Mouse (Mus musculus) cerebellum, adult 2 months (tissue): ENCODE data around the gene Tnfsf4. TPM values are rescaled to one million over a fixed set of nuclear protein-coding genes. Genes with fewer than 3 reads are reported as not detected.
A peak's percentile ranks its signal among the peaks of the same experiment; 100 is the strongest.

Source experiments
- DNase-seq, 2 experiments: peaks; one replicate each; pipeline ENCODE4 v3.0.0; 2021
- H3K27ac ChIP-seq: fragments of 200-500 bp; 2 replicates; pipeline ENCODE4 v1.5.1; 2012; ENCODE audit warnings: low read length, control low read depth, inconsistent platforms; ENCODE audit not compliant: insufficient read depth
- H3K27me3 ChIP-seq: fragments of 200-500 bp; 2 replicates; pipeline ENCODE4 v1.6.1; 2012; ENCODE audit warnings: inconsistent platforms, mild to moderate bottlenecking, low read length, moderate library complexity; ENCODE audit not compliant: control insufficient read depth, insufficient read depth
- H3K4me1 ChIP-seq: fragments of 200-500 bp; 2 replicates; pipeline ENCODE4 v1.6.1; 2011; ENCODE audit warnings: low read length; ENCODE audit not compliant: control insufficient read depth, insufficient read depth
- H3K4me3 ChIP-seq: fragments of 200-500 bp; replicated peaks from 2 replicates; pipeline ENCODE3; 2011; ENCODE audit warnings: mild to moderate bottlenecking, low read depth, low read length, control low read depth; ENCODE audit not compliant: insufficient read depth
- CTCF ChIP-seq: fragments of 200-500 bp; IDR thresholded peaks from 2 replicates; pipeline ENCODE4 v1.5.1; 2011; ENCODE audit warnings: low read depth, mild to moderate bottlenecking, control low read depth, low read length, moderate library complexity, borderline replicate concordance; ENCODE audit not compliant: insufficient read depth
- POLR2A ChIP-seq: fragments of 200-500 bp; IDR thresholded peaks from 2 replicates; pipeline ENCODE4 v1.6.1; 2011; ENCODE audit warnings: low read length, control low read depth, borderline replicate concordance; ENCODE audit not compliant: insufficient read depth
- WGBS: fragments of 180-500 bp; shearing (Covaris S2); methylation state at CpG from one replicate; pipeline ENCODE4 v1.1.7; 2018; 5-methylcytosine and 5-hydroxymethylcytosine counted together
- polyA plus RNA-seq: library from polyadenylated mRNA; depleted of rRNA; stranded (reverse); fragments of >200 nt; gene quantifications from 2 replicates; pipeline ENCODE4 v1.2.3, GENCODE M21; 2012; rRNA removed

Tnfsf4 gene
- not detected in 2 replicates for polyA plus RNA-seq

GRCm38 (mm10) chr1:161394931-161395459 lies at the start of gene Tnfsf4:
Gene Tnfsf4, plus strand, starts transcription at chr1:161395409.
- WGBS, result 75% methylated on average over 6 of the region's 6 CpGs
- H3K27ac ChIP-seq, result no peak within 1 kb of the TSS
- no peak for DNase-seq
- no peaks in the 10 kb centered on the region for H3K27me3 ChIP-seq
- no peak within 1 kb of the TSS for H3K4me3 ChIP-seq
- TF ChIP-seq CTCF (no peak), POLR2A (no peak)
- no peaks in the 10 kb centered on the region for H3K4me1 ChIP-seq

- H3K4me1 ChIP-seq, result no peaks in the 10 kb centered on the region
- no peak for DNase-seq
- H3K4me3 ChIP-seq, result no peak overlapping the region
- 73% methylated on average over 1 of the region's 1 CpGs for WGBS
- H3K27ac ChIP-seq, result no peak overlapping the region
- TF ChIP-seq POLR2A (no peak), CTCF (no peak)
- H3K27me3 ChIP-seq, result no peaks in the 10 kb centered on the region
Observed at GRCm38 (mm10) chr1:161350981-161351380, 44.2 kb upstream of the Tnfsf4 start.

- no peak overlapping the region for H3K27ac ChIP-seq
- no peak for DNase-seq
- TF ChIP-seq POLR2A (no peak), CTCF (no peak)
- WGBS, result 87% methylated on average over 4 of the region's 4 CpGs
- H3K27me3 ChIP-seq, result no peaks in the 10 kb centered on the region
- no peak overlapping the region for H3K4me3 ChIP-seq
- H3K4me1 ChIP-seq, result no peaks in the 10 kb centered on the region
Observed at GRCm38 (mm10) chr1:161365006-161365405, 30.2 kb upstream of the Tnfsf4 start.

GRCm38 (mm10) chr1:161371919-161372318 lies 23.3 kb upstream of the Tnfsf4 start:
- Histone ChIP-seq H3K4me3 (no peak overlapping the region), H3K27me3 (no peaks in the 10 kb centered on the region), H3K4me1 (no peaks in the 10 kb centered on the region), H3K27ac (no peak overlapping the region)
- 84% methylated on average over 2 of the region's 2 CpGs for whole genome bisulfite sequencing
- TF ChIP-seq POLR2A, result no peak
- no peak for TF ChIP-seq CTCF
- DNase-seq, result no peak

- H3K27me3 ChIP-seq, result no peaks in the 10 kb centered on the region
- no peak overlapping the region for H3K4me3 ChIP-seq
- 87% methylated on average over 2 of the region's 2 CpGs for WGBS
- DNase-seq, result no peak
- TF ChIP-seq CTCF (no peak), POLR2A (no peak)
- no peak overlapping the region for H3K27ac ChIP-seq
- H3K4me1 ChIP-seq, result peaks cover 3% of the 10 kb centered on the region; the same call in 1 of the 2 replicates
Observed at GRCm38 (mm10) chr1:161375866-161376265, 19.3 kb upstream of the Tnfsf4 start.

GRCm38 (mm10) chr1:161378571-161378970 lies 16.6 kb upstream of the Tnfsf4 start:
- no peak overlapping the region for H3K4me3 ChIP-seq
- H3K27me3 ChIP-seq, result no peaks in the 10 kb centered on the region
- WGBS, result 93% methylated on average over 3 of the region's 3 CpGs
- TF ChIP-seq CTCF, result no peak
- TF ChIP-seq POLR2A, result no peak
- no peak for DNase-seq
- H3K4me1 ChIP-seq, result peaks cover 3% of the 10 kb centered on the region; the same call in 1 of the 2 replicates
- H3K27ac ChIP-seq, result no peak overlapping the region

- H3K4me1 ChIP-seq, result peaks cover 3% of the 10 kb centered on the region; the same call in 1 of the 2 replicates
- no peak overlapping the region for H3K27ac ChIP-seq
- no peak overlapping the region for H3K4me3 ChIP-seq
- no peaks in the 10 kb centered on the region for H3K27me3 ChIP-seq
- TF ChIP-seq POLR2A, result no peak
- no peak for TF ChIP-seq CTCF
- peak in 1 of 2 experiments; percentile 12 for DNase-seq
- 8% methylated on average over 11 of the region's 11 CpGs for WGBS
Observed at GRCm38 (mm10) chr1:161379685-161380424, 15.4 kb upstream of the Tnfsf4 start.

- 14% methylated on average over 5 of the region's 5 CpGs for WGBS
- no peak overlapping the region for H3K27ac ChIP-seq
- H3K27me3 ChIP-seq, result no peaks in the 10 kb centered on the region
- no peak overlapping the region for H3K4me3 ChIP-seq
- H3K4me1 ChIP-seq, result peaks cover 3% of the 10 kb centered on the region; the same call in 1 of the 2 replicates
- TF ChIP-seq POLR2A (no peak), CTCF (no peak)
- no peak for DNase-seq
Observed at GRCm38 (mm10) chr1:161380425-161380780, 14.8 kb upstream of the Tnfsf4 start.
